Mouse (Mus musculus) retina, adult 2 months (tissue): ENCODE measurements at regions not wholly inside any gene's neighbourhood (a gene's known extent, or its start where the extent isn't known, plus 50 kb on each side); places are given as distances from the start of the nearest gene placed in this dataset.

ENCODE experiments used
- DNase-seq: peaks from one replicate; pipeline ENCODE4 v3.0.0-alpha.2; 2012; ENCODE audit warnings: low read depth, low spot score

GRCm38 (mm10) chr7:139741246-139741903 is 57.8 kb upstream of the Cfap46 start:
- no peak for DNase-seq

DNA sequence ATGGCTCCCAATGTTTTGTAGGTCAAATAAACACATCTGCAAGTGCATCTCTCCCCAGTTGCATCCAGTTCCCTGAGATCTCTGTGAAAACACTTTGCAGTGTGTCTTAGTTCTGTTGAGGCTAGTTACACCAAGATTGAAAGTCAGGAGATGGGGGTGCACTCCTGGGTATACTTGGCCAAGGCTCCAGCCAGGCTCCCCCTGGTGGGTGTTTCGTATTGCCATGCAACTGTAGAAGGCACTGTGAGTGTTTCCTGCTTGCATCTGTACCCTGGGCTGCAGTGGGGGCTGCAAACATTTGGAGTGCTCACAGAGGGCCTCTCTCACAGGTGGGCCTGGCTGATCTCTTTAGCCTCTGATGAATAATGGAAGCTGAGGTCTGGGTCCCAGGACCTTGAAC is 63.2 kb upstream of the Cfap46 start:
- DNase-seq = peak; percentile 20

DNA sequence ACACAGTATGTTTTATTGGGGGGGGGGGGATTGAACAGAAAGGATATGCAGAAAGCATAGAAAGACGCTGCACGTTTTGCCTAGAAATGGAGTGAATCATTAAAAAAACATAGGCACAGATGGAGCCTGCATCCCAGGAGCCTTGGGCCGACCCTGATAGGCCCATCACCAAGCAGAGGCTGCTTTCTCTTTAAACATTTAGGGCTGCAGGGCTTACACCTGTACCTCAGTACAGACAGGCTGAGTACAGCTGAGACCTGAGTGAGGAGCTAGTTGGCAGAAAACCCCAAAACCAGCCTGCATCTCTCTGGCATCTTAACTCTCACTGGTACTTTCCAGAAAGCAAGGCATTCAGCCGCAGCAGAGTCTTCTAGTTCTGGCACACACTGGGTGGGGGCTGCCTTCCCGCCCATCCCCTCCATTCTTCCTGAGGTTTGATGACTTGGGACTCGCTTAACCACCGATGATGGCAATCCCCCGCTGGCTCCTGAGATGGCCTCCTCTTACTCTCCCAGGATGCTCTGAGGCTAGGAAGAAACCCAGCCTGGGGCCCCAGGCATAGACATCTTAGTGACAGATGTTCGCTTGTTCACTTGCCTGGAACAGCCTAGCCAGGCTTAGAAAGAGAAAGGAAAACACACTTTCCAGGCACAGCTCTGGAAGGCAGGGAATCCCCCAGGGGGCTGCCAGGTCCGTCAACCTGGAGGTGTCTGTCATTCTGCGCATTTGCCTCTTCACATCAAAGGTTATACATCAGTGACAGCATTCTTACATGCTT is 63.9 kb upstream of the Cfap46 start:
- no peak for DNase-seq

DNA sequence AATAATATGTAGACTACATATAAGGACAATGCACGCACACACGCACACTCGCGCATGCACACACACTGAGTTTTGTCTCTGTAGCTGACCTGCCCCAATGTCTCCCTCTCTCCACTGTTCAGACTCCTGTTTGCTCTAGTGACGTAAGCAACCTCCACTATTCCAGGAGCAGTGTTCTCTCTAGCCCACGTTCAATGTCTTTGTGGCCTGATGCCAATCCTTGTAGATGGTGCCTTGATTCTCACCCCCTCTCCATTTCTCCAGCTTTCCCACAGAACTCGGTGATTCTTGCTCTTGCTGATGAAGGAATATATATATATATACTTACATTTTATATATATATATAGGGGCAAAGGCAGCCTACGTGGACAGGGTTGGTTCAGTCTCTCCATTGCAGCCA is 71.4 kb upstream of the Cfap46 start:
- DNase-seq = no peak

GRCm38 (mm10) chr7:139762522-139762921 is 71.5 kb upstream of the Adgra1 start:
- no peak for DNase-seq

- DNase-seq = no peak
Observed at GRCm38 (mm10) chr7:139763241-139763640, 70.7 kb upstream of the Adgra1 start.

DNA sequence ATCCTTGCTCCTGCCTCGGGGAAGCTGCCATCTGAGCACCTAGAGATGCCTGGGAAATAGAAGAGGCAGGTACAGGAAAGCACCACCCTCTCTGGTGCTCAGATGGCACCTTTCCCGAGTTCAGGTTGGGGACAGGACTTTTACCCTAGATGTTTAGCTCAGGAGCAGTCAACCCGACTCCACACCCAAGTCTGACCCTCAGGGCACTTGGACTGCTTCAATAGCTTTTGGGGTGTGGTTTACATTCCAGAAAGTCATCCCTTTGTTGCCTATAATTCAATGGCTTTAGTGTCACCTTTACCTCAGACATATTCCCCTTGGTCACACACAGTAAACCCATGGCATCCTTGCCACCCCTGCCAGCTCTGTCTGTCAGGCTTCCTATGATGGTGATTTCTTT is 67.7 kb upstream of the Adgra1 start:
- no peak for DNase-seq

DNA sequence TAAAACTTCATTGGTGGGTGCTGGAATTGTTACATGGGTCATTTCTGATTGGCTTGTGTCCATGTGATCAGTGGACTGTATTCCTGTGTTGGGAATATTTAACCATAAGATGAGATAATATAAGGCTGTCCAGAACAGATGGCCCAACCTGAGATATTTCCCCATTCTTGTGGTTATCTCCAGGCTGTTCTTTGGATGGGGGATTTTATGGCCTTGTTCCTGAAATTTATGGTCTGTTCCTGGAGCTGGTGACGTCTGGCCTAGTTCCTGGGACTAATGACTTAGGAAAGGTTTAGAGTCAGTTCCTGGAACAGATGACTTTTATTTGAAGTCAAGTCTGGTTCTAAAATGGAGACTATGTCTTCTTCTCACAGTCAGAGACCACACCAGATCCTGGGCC is 64.8 kb upstream of the Adgra1 start:
- no peak for DNase-seq

DNA sequence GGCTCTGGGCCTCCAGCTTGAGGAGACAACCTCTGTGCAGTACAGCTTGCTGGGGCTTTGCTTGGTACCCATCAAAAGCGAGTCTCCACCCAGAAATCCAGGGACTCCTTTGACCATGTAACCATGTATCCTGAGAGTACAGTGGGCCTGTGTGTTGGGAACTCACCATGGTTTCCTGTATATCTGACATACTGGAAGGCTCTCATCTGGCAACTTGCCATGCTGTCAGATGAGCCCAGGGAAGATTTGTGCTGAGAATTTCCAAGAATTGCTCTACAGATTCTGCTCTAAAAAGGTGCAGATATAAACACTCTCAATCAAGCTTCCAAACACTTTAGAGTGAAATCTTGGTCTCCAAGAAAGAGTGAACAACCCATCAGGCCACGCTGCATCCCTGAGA is 56.7 kb upstream of the Adgra1 start:
- no peak for DNase-seq

GRCm38 (mm10) chr7:139779876-139780275 is 54.1 kb upstream of the Adgra1 start:
- DNase-seq = no peak

DNA sequence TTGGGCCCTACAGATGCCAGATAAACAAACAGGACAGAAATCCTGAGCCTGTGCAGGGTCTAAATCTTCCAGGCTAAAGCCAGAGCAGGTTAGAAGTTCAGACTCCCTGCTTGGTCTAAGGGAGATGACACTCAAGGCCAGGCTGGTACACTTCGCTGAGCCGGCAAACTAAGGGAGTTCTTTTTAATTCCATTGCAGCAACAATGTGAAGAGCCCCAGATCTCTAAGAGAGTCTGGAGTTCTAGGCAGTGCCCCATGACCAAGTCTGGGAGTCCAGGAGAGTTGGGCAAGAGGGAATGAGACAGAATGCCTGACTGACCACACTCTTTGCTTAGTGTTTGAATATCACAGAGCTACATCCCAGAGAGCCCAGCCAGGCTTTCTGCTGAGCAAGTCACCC is 52.5 kb upstream of the Adgra1 start:
- no peak for DNase-seq
